14 mouse cellular contexts compared by ENCODE assay signal in genomic region chr17:4740784-4741183, GRCm38 (mm10).
DNase-seq lines count a peak whose midpoint lies in the region; ATAC-seq lines count a peak whose summit lies in the region.
"Had no signal": no experiment of that assay in that cellular context is flagged by ENCODE, and none has a peak within 500 bp of the region (broad histone marks: within the 10 kb centered on the region; RNA-seq: fewer than 3 reads in every experiment).

No protein-coding gene starts in this region.

- H3K27me3 ChIP-seq in midbrain, embryonic 11.5 days (ENCODE audit: control insufficient read depth, insufficient read depth, low read length): no peaks in the 10 kb centered on the region
- no peaks in the 10 kb centered on the region for H3K27me3 ChIP-seq in midbrain, embryonic 15.5 days (replicated peaks)
- H3K27me3 ChIP-seq: embryonic facial prominence, embryonic 13.5 days; heart, embryonic 15.5 days; Patski had no signal

- H3K27ac ChIP-seq in midbrain, embryonic 11.5 days (ENCODE audit: low read depth, low read length): no peak overlapping the region
- no peak overlapping the region for H3K27ac ChIP-seq in midbrain, embryonic 15.5 days
- H3K27ac ChIP-seq: embryonic facial prominence, embryonic 13.5 days; heart, embryonic 15.5 days had no signal

- no peak overlapping the region for H3K4me3 ChIP-seq in midbrain, embryonic 11.5 days (ENCODE audit: low read depth, low read length)
- no peak overlapping the region for H3K4me3 ChIP-seq in midbrain, embryonic 15.5 days
- H3K4me3 ChIP-seq: embryonic facial prominence, embryonic 13.5 days; heart, embryonic 15.5 days had no signal

- H3K9me3 ChIP-seq in midbrain, embryonic 11.5 days (ENCODE audit: control insufficient read depth, low read length): no peaks in the 10 kb centered on the region
- H3K9me3 ChIP-seq in midbrain, embryonic 15.5 days: no peaks in the 10 kb centered on the region
- H3K9me3 ChIP-seq: embryonic facial prominence, embryonic 13.5 days; heart, embryonic 15.5 days had no signal

- no peaks in the 10 kb centered on the region for H3K36me3 ChIP-seq in midbrain, embryonic 11.5 days (ENCODE audit: control insufficient read depth, insufficient read depth, low read length)
- H3K36me3 ChIP-seq in midbrain, embryonic 15.5 days (replicated peaks): no peaks in the 10 kb centered on the region
- H3K36me3 ChIP-seq: embryonic facial prominence, embryonic 13.5 days; heart, embryonic 15.5 days had no signal

- no peak overlapping the region for H3K9ac ChIP-seq in midbrain, embryonic 11.5 days (ENCODE audit: low read length)
- H3K9ac ChIP-seq in midbrain, embryonic 15.5 days: no peak overlapping the region
- H3K9ac ChIP-seq: embryonic facial prominence, embryonic 13.5 days; heart, embryonic 15.5 days had no signal

- no peak for ATAC-seq in cerebellum, adult (ENCODE audit: insufficient number of reproducible peaks, low FRiP score, low TSS enrichment)
- no peak for ATAC-seq in midbrain, embryonic 11.5 days (ENCODE audit: low FRiP score)
- ATAC-seq in midbrain, embryonic 15.5 days (replicated peaks): no peak
- no peak for ATAC-seq in monocyte, adult 5-6 weeks (replicated peaks; ENCODE audit: insufficient number of reproducible peaks, low FRiP score, low TSS enrichment, poor library complexity, severe bottlenecking)
- ATAC-seq: Patski had no signal

- WGBS in midbrain, embryonic 11.5 days: 31% methylated on average over 5 of the region's 5 CpGs
- WGBS in midbrain, embryonic 15.5 days: 34% methylated on average over 5 of the region's 5 CpGs

- H3K4me2 ChIP-seq in midbrain, embryonic 11.5 days: no peak overlapping the region
- no peak overlapping the region for H3K4me2 ChIP-seq in midbrain, embryonic 15.5 days
- H3K4me2 ChIP-seq: embryonic facial prominence, embryonic 13.5 days; heart, embryonic 15.5 days had no signal

- DNase-seq in cerebellum, adult 9-10 months: peak; percentile 4
- peak; percentile 91 for DNase-seq in midbrain, embryonic 11.5 days (ENCODE audit: low spot score, missing footprints)
- DNase-seq in layer of hippocampus, adult 8-10 months (ENCODE audit: low spot score in 2 of 2): peak; percentile 13 to 17
- peak; percentile 55 for DNase-seq in right cerebral cortex, postnatal 14 days
- no peak for DNase-seq in adipocyte (ENCODE audit: low spot score)
- DNase-seq: adrenal gland, postnatal 36 days; kidney, postnatal 14 days; liver had no signal

- peaks cover 5% of the 10 kb centered on the region; the same call in 1 of the 2 replicates for H3K4me1 ChIP-seq in midbrain, embryonic 11.5 days (ENCODE audit: control insufficient read depth, insufficient read depth, low read length)
- peaks cover 5% of the 10 kb centered on the region; the same call in 1 of the 2 replicates for H3K4me1 ChIP-seq in midbrain, embryonic 15.5 days
